Mouse (Mus musculus) heart, embryonic 11.5 days (tissue): ENCODE measurements around the gene Lgr6. TPM values are rescaled to one million over a fixed set of nuclear protein-coding genes. Genes with fewer than 3 reads are reported as not detected.
A peak's percentile ranks its signal among the peaks of the same experiment; 100 is the strongest.
"Not testable (repeated sequence)": the region's sequence is repeated elsewhere in the genome, so short reads cannot be mapped to it uniquely, and the experiment has no call there.

Source experiments
- ATAC-seq: fragments of 200-750 bp; cut with Nextera tagmentation; replicated peaks from 2 replicates; pipeline ENCODE4 v1.8.0; 2017; ENCODE audit warnings: moderate library complexity; ENCODE audit not compliant: insufficient number of reproducible peaks, low FRiP score, low TSS enrichment
- H3K27ac ChIP-seq: fragments of 300-500 bp; sonication (generic); 2 replicates; pipeline ENCODE4 v1.5.1; 2014; ENCODE audit warnings: mild to moderate bottlenecking, low read depth, low read length
- H3K27me3 ChIP-seq: fragments of 300-500 bp; sonication (generic); 2 replicates; pipeline ENCODE4 v1.6.1; 2014; ENCODE audit warnings: mild to moderate bottlenecking, low read length, mixed read lengths; ENCODE audit not compliant: control insufficient read depth, insufficient read depth
- H3K36me3 ChIP-seq: fragments of 300-500 bp; sonication (generic); 2 replicates; pipeline ENCODE4 v1.6.1; 2014; ENCODE audit warnings: mild to moderate bottlenecking, low read length, moderate library complexity, mixed read lengths; ENCODE audit not compliant: control insufficient read depth, insufficient read depth
- H3K4me1 ChIP-seq: fragments of 300-500 bp; sonication (generic); 2 replicates; pipeline ENCODE4 v1.6.1; 2014; ENCODE audit warnings: low read length; ENCODE audit not compliant: control insufficient read depth, insufficient read depth
- H3K4me2 ChIP-seq: fragments of 300-500 bp; sonication (generic); 2 replicates; pipeline ENCODE4 v1.6.1; 2014; ENCODE audit warnings: mild to moderate bottlenecking, moderate library complexity
- H3K4me3 ChIP-seq: fragments of 300-500 bp; sonication (generic); 2 replicates; pipeline ENCODE4 v1.5.1; 2014; ENCODE audit warnings: low read depth, low read length
- H3K9ac ChIP-seq: fragments of 300-500 bp; sonication (generic); 2 replicates; pipeline ENCODE4 v1.6.1; 2014; ENCODE audit warnings: mild to moderate bottlenecking, low read depth, low read length, moderate library complexity
- H3K9me3 ChIP-seq: fragments of 300-500 bp; sonication (generic); replicated peaks from 2 replicates; pipeline ENCODE4 v1.6.1; 2016; ENCODE audit warnings: low read length; ENCODE audit not compliant: control insufficient read depth
- WGBS: fragments of 180-500 bp; shearing (Covaris S2); extraction: QIAGEN DNeasy Blood & Tissue Kit; methylation state at CpG from one replicate; pipeline ENCODE4 v1.1.7; 2014; ENCODE audit not compliant: insufficient replicate concordance; 5-methylcytosine and 5-hydroxymethylcytosine counted together
- polyA plus RNA-seq: library from polyadenylated mRNA; unstranded; fragments of >200 nt; fragmentation: Nextera tagmentation; extraction: Ambion mirVana; gene quantifications from 2 replicates; pipeline ENCODE4 v1.2.1, GENCODE M21; 2014

The Lgr6 gene
- polyA plus RNA-seq, 1 experiment from 2014 or later = 1.4 TPM

DNA sequence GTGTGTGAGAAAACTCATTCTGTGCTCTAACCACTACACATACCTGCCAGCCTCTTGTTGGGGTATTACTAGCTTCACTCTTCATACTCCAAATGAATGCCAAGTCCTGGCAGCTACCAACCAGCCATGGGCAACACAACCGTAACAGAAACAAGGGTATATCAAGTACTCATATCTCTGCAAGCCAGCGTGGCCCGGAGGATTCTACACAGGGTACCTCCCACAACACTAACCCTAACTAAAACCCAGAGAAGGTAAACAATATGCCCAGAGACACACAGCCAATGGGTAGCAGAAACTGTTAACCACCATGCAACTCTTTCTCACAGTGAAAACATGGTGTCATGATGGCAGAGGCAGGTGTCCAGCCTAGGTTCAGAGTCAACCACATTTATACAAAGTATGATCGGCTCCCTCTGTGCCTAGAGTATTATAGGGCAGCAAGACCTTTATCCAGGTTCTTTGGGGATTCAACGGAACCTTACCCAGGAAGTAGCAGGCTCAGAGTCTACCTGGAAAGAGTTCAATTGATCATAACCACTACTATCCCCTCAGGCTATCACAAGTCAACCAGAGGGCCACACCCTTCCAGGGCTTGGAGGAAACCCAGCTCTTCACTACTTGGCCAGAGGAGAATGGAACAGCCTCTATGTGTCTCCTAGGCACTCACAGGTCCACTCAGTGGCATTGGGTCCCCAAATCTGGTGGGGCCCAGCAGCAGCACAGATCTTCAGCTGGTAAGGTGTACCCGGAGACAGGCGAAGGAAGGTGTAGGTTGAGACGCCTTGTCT is 19.7 kb upstream of the Lgr6 start:
- Histone ChIP-seq H3K4me2 (no peak overlapping the region), H3K27ac (no peak overlapping the region), H3K27me3 (peaks cover 57% of the 10 kb centered on the region), H3K4me3 (no peak overlapping the region), H3K4me1 (no peaks in the 10 kb centered on the region), H3K9ac (no peak overlapping the region), H3K9me3 (no peaks in the 10 kb centered on the region), H3K36me3 (no peaks in the 10 kb centered on the region)
- 89% methylated on average over 8 of the region's 8 CpGs for WGBS
- ATAC-seq = no peak

DNA sequence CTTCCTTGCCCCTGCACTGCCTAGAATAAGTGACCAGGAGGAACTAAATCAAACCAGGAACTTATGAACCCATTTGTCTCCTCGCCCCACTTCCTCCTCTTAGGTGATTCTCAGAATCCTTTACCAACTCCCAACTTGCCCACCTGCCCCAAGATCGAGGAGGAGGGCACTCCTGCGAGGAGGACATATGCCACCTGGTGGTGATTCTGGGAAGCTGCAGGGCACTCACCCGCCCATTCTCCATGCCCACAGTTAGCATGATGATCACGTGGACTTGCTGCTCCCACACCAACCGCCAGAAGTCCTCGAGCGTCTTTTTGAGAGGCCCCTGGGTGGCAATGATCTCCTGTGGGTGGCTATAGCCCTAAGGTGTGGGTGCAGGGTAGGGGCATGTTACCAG is 7.6 kb upstream of the Lgr6 start:
- ATAC-seq = no peak
- H3K4me2 ChIP-seq = no peak overlapping the region
- H3K27ac ChIP-seq = no peak overlapping the region
- peaks cover 18% of the 10 kb centered on the region for H3K27me3 ChIP-seq
- no peaks in the 10 kb centered on the region for H3K4me1 ChIP-seq
- H3K36me3 ChIP-seq = no peaks in the 10 kb centered on the region
- H3K9ac ChIP-seq = no peak overlapping the region
- H3K9me3 ChIP-seq = no peaks in the 10 kb centered on the region
- WGBS = 8% methylated on average over 8 of the region's 8 CpGs
- no peak overlapping the region for H3K4me3 ChIP-seq

DNA sequence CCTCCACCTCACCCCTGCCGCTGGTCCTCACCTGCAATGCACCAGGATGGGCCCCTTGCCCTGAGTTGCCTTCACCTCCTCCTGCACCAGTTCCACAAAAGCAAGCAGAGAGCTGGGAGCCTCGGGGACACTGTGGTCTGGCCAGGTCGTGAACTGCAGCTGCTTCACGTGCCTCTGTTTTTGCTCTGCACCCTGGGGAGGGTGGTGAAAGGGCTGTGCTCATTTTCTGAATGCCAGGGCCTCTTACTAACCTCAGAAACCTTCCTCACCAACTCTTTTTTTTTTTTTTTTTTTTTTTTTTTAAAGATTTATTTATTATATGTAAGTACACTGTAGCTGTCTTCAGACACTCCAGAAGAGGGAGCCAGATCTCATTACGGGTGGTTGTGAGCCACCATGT is 6.2 kb upstream of the Lgr6 start:
- not testable (repeated sequence) for H3K36me3 ChIP-seq, H3K4me1 ChIP-seq, H3K4me2 ChIP-seq, H3K9ac ChIP-seq, H3K9me3 ChIP-seq, H3K27ac ChIP-seq, ATAC-seq, H3K4me3 ChIP-seq
- WGBS = 49% methylated on average over 4 of the region's 5 CpGs
- H3K27me3 ChIP-seq = peaks cover 25% of the 10 kb centered on the region

DNA sequence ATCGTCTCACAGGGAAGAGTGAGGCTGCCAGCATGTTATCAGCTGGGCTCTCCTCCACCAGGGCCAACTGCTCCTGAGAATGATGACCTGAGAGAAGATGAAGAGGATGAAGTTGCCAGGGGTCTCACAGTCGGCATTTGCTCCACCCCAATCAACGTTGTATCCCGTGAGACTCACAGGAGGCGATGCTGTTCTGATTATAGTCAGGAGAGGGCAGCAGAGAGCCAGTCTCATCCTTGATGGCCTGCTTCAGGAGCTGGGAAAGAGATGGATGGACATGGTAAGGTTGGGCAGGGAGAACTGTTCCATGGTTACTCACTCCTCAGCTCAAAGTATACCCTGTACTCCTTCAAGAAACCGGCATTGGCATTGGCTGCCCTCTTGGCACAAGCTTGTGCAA is 5.0 kb upstream of the Lgr6 start:
- Histone ChIP-seq H3K4me1 (0 out of 2 replicates have a peak, but pooled peaks cover 3% of the 10 kb centered on the region), H3K27me3 (peaks cover 28% of the 10 kb centered on the region), H3K4me3 (no peak overlapping the region), H3K9ac (no peak overlapping the region), H3K27ac (no peak overlapping the region), H3K36me3 (no peaks in the 10 kb centered on the region), H3K4me2 (no peak overlapping the region), H3K9me3 (no peaks in the 10 kb centered on the region)
- ATAC-seq = no peak
- 14% methylated on average over 6 of the region's 6 CpGs for WGBS

DNA sequence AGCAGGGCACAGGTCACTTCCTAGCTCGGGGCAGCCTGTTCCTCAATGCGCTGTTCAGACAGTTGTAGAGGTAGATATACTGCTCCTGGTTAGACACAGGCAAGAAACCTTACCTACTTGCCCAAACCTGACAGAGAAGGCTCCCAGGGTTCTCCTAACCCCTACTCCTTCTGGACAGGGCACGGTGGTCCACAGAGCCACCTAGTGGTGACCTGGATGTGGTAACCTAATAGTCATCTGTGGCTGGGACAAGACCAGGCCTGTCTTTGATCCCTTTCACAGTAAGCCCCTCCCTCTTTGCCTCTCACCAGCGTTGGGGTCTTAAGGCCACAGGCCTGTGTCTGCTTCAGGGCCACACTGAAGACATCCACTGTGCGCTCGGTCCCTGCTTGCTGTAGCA is 3.5 kb upstream of the Lgr6 start:
- no peaks in the 10 kb centered on the region for H3K36me3 ChIP-seq
- H3K4me2 ChIP-seq = no peak overlapping the region
- H3K4me1 ChIP-seq = 0 out of 2 replicates have a peak, but pooled peaks cover 7% of the 10 kb centered on the region
- H3K27ac ChIP-seq = no peak overlapping the region
- 38% methylated on average over 6 of the region's 6 CpGs for WGBS
- peaks cover 40% of the 10 kb centered on the region for H3K27me3 ChIP-seq
- H3K4me3 ChIP-seq = no peak overlapping the region
- H3K9me3 ChIP-seq = no peaks in the 10 kb centered on the region
- no peak for ATAC-seq
- H3K9ac ChIP-seq = no peak overlapping the region

DNA sequence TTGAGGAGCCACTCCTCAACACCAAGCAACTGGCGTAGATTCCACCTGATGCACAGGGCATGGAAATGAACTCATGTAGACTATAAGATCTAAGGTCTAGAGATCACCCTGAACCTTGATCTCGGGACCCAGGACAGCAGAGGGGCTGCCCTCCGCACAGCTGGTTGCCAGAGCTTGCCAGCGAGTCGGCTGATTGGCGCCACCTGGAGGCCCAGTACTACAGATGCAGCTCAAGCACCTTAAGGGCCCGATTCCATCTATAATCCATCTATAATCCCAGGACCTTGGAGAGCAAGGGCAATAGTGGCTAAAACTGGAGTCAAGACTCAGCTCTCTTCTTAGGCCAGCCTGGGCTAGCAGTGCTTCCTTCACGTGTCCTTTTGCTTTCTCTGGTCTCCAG is 875 bp upstream of the Lgr6 start:
- no peaks in the 10 kb centered on the region for H3K9me3 ChIP-seq
- no peak for ATAC-seq
- H3K4me2 ChIP-seq = peak overlapping the region; percentile 77; the same call in 1 of the 2 replicates
- H3K4me1 ChIP-seq = 0 out of 2 replicates have a peak, but pooled peaks cover 7% of the 10 kb centered on the region
- H3K27me3 ChIP-seq = peaks cover 64% of the 10 kb centered on the region
- H3K9ac ChIP-seq = no peak overlapping the region
- H3K4me3 ChIP-seq = no peak overlapping the region
- WGBS = 4% methylated on average over 8 of the region's 8 CpGs
- H3K27ac ChIP-seq = no peak overlapping the region
- H3K36me3 ChIP-seq = no peaks in the 10 kb centered on the region

DNA sequence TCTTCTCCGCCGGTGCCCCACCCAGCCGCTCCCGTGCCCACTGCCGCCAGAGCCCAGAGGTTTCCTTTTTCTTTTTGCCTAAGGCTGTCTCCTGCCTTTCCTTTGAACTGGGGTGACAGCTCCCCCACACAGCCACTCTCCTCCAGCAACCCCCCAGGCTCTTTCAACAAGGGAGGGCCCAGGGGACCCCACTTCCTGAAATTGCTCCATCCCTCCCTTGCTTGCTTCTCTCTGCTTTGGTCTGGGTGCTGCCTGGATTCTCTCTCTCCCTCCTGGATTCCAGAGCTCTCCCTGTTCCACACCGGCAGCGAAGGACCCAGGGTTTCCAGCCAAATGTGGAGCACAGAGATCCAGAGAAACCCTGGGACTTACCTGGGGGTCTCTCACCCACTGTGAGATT is 4.7 kb downstream of the Lgr6 start:
- 64% methylated on average over 7 of the region's 7 CpGs for WGBS
- H3K36me3 ChIP-seq = no peaks in the 10 kb centered on the region
- H3K4me1 ChIP-seq = peaks cover 14% of the 10 kb centered on the region
- H3K9me3 ChIP-seq = no peaks in the 10 kb centered on the region
- no peak overlapping the region for H3K9ac ChIP-seq
- H3K4me2 ChIP-seq = no peak overlapping the region
- no peak overlapping the region for H3K27ac ChIP-seq
- H3K4me3 ChIP-seq = no peak overlapping the region
- H3K27me3 ChIP-seq = peaks cover 78% of the 10 kb centered on the region
- no peak for ATAC-seq

DNA sequence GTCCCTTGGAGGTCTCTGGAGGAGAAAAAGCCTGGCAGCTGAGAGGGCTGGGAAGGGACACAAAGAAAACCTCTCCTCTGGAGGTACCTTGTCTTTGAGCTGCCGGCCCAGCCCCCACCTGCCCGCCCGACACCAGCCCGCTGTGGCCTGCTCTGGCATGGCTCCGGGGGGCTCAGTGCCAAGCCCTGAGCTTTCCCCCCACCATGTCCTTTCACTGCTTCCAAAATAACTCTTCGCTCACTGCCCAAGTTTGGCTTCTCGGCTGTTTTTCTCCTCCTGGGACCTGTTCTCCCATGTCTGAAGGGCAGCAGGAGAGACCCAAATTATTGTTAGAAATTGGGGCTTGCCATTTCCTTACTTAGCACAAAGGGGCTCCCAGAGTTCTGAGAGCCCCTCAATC is 6.6 kb downstream of the Lgr6 start:
- Histone ChIP-seq H3K36me3 (no peaks in the 10 kb centered on the region), H3K4me1 (peaks cover 18% of the 10 kb centered on the region), H3K9me3 (no peaks in the 10 kb centered on the region), H3K4me2 (no peak overlapping the region), H3K4me3 (no peak overlapping the region), H3K27me3 (peaks cover 61% of the 10 kb centered on the region), H3K9ac (no peak overlapping the region), H3K27ac (no peak overlapping the region)
- ATAC-seq = no peak
- WGBS = 88% methylated on average over 7 of the region's 7 CpGs

DNA sequence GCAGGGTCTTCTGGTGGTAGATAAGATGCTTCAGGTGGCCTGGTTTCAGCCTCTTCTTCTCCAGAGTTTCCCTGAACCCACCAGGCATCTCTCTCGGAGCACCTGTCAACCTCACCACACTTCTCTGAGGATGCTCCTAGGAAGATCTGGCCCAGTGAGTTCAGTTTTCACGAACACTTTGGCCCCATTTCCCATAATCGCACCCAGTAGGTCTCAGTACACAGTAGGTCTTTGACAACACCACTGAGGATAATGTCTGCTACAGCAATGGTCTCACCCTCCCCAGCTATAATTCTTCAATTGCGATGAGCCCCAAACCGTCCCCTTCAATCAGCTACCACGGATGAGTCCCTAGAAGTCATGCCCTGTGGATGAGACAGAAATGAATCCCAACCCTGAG is 7.6 kb downstream of the Lgr6 start:
- no peak overlapping the region for H3K4me3 ChIP-seq
- H3K27ac ChIP-seq = no peak overlapping the region
- no peak overlapping the region for H3K4me2 ChIP-seq
- H3K9me3 ChIP-seq = no peaks in the 10 kb centered on the region
- WGBS = 85% methylated on average over 6 of the region's 6 CpGs
- peaks cover 18% of the 10 kb centered on the region for H3K4me1 ChIP-seq
- no peak for ATAC-seq
- H3K27me3 ChIP-seq = peaks cover 51% of the 10 kb centered on the region
- H3K9ac ChIP-seq = no peak overlapping the region
- no peaks in the 10 kb centered on the region for H3K36me3 ChIP-seq
